Mouse (Mus musculus): Measurements from ENCODE around the gene Cgrrf1. TPM values are rescaled to one million over a fixed set of nuclear protein-coding genes. Genes with fewer than 3 reads are reported as not detected.
A peak's percentile ranks its signal among the peaks of the same experiment; 100 is the strongest.
"Not testable (repeated sequence)": the region's sequence is repeated elsewhere in the genome, so short reads cannot be mapped to it uniquely, and the experiment has no call there.

Cgrrf1 gene
- total RNA-seq (2022): 10 to 100 TPM; 19.9 to 31.3 (median 24.3) TPM

DNA sequence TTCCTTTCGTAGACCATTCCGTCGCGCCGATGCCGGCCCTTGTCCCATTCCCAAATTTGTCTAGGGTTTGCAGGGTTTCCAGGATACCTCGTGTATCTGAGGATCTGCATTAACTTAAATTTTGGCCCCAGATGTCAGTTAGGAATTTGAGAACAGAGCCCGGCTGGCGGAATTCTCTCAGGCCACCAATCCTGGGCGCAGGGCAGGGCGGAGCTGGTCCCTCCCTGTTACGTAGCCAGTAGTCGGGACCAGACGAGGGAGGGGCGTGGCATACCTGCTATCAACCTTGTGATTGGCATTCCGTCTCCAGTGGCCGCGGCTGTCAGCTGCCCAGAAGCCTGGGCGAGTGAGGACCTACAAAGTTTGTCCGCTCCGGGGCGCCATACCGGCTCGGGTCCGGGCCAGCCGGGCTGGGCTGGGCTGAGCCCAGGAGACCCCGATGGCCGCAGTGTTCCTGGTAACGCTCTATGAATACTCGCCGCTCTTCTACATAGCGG, at the start of gene Cgrrf1:
TSS of gene Cgrrf1 (plus strand) at position 289 of the 497 bp plus-strand sequence.
- DNase-seq (ENCODE audit: low spot score in 2 of 2): peak; percentile 91 to 92

DNA sequence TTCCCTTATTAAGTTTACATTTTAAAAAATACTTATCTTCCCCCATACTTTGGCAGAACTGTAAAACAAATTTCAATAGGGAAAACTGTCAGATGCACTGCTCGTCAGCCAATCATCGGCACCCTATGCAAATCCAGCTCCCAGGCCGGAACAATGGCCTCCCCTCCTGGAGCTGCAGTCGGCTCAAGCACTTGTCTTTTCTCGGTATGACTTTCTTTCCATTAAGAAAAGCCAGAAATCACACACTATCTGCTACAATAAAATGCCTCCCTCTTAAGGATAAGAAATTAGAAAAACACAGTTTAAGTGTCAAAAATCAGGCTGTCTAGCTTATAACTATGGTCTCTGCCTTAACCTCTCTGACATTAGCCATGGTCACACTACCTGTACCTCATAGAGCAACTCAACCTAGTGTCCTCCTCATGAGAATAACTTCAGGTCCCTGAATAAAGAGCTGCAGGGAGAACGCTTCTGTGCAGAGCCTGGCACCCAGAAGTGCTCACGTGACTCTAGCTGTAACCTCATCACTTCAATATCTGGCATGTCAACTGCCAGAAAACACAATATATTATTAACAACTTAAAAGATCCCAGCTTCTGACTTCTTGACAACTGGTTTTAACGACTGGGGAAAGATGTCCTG, 49.6 kb upstream of the Cgrrf1 start:
- DNase-seq (ENCODE audit: low spot score in 2 of 2): no peak

DNA sequence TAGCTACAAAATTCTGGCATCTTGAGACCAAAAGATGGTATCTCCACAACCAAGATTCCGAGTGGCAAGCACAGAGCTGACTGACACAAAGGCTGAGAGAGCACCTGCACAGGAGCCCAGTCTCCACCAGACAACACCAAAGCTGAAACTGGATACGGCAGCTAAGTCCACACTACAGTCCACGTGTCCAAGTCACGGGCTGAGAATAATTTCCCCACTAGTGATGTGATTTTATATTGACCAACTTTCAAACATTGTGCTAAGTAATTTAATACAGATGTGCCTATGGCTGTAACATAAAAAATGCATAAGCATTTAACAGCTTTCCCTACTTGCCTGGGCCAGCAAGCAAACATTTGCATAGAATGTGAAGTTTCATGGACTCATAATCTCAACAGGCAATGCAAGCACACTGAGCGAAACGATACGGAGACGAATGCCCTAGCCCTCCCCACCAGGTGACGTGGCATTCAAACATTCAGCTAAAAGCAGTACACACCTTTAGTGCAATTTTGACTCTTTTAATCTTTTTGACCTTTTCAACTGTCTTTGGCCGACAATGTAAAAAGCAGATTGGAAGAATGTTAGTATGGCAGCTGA, 48.5 kb upstream of the Cgrrf1 start:
- no peak for DNase-seq (ENCODE audit: low spot score in 2 of 2)

DNA sequence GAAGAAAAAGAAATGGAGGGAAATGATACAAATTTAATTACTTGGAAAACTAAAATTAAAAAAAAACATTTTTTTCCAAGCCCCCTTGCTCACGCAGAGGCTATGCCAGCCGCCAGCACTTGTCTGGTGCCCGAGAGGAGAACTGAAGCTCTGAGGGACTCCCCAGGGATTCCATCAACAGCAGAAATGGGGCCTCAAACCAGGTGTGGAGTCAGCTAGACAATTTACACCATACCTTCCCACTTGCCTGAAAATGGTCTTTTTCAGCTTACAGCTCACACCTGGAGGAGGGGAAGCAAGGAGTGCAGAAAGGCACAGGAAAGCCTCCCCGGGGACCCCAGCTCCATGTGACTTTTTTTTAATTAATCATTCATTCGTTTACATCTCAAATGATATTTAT, 46.7 kb upstream of the Cgrrf1 start:
- no peak for DNase-seq (ENCODE audit: low spot score in 2 of 2)

DNA sequence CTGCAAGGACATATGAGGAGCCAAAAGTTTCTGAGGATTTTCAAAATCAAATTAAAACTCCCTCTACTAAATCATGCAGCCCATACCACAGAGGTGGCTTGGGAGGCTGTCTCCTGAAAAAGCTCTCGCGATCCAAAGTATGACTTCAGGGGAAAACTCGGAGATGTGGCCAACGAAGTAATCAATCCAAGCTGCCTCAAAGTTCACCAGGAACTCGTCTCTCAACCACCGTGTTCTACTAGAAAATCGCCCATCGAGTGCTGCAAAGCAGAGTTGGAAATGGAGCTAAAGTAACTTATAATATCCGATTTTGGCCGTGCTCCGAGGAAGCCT, 44.5 kb upstream of the Cgrrf1 start:
- no peak for DNase-seq (ENCODE audit: low spot score in 2 of 2)

DNA sequence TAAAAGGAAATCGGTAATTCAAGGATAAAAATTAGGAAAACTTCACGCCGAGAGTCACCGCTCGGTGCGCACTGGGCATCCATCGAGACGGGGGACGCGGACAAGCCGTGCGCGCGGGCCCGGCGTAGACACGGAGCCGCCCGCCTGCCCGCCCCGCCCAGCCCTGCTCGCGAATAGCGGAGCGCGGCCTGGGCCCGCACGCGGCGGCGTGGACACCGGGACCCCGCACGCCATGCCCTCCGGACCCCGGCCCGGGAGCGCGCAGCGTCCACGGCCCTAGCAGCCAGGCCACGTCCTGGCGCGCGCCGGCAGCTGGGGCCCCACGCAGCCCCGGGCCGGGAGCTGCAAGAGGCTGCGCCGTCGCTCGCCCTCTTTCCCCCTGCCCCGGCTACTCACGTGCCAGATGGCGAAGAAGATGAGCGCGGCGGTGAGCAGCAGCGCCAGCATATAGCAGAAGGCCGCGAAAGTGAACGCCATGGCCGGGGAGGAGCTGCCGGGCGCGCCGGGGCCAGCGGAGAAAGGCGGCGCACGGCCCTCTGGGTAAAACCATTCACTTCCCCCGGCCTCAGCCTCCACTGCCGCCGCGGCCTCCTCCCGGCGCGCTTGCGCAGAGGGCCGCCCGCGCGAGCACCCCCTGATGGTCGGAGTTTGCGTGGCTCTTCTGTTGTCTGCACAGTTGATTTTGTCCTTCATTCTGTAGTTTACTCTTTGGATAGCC, 44.0 kb upstream of the Cgrrf1 start, which contains the start of gene Cnih1:
TSS of gene Cnih1 (minus strand) at position 625 of the 718 bp plus-strand sequence.
- DNase-seq (ENCODE audit: low spot score in 2 of 2): peak; percentile 76 to 89

DNA sequence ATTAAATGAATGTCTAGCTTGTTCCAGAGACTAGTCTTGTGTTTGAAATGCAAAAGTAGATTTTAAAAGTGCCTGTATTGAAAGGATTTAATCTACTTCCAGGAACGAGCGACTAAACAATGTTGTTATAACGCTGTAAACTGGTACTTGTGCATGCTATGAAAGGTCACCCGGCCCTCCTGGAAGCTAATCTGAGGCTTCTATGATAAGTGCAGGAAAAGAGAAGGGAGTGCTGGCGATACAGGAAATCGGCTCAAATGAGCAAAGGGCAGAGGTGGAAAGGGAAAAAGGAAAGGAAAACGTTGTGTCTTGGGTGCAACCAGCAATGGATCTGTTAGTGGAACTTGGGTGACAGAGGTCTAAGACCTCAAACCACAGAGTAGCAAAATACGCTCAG, 43.4 kb upstream of the Cgrrf1 start:
- DNase-seq (ENCODE audit: low spot score in 2 of 2): no peak

DNA sequence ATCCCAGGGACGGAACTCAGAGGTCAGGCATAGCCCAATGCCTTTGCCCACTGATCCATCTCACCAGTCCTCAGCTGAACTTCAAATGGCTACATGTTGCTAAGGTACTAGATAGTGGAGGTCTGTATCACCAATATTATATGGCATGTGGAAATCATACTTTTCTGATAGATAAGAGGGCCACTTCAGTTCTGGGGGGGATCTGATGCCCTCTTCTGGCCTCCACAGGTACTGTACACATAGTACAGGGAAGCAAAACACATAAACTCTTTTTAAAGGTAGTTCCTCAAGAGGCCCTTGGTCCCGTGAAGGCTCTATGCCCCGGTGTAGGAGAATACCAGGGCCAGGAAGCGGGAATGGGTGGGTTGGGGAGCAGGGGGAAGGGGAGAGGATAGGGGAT, 41.6 kb upstream of the Cgrrf1 start:
- DNase-seq (ENCODE audit: low spot score in 2 of 2): no peak

DNA sequence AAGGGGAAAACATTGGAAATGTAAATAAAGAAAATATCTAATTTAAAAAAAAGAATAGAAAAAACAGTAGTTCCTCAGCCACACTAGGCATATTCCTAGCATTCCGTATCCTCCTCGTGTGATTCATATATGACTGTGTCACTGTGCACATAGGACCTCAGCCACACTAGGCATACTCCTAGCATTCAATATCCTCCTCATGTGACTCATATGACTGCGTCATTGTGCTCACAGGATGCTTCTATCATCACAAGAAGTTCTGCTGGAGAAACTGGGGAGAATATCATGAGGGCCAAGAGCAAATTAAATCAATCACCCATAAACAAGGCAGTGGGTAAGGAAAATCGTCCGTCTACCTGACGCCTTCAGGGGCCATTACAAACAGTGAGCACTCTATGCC, 41.2 kb upstream of the Cgrrf1 start:
- no peak for DNase-seq (ENCODE audit: low spot score in 2 of 2)

DNA sequence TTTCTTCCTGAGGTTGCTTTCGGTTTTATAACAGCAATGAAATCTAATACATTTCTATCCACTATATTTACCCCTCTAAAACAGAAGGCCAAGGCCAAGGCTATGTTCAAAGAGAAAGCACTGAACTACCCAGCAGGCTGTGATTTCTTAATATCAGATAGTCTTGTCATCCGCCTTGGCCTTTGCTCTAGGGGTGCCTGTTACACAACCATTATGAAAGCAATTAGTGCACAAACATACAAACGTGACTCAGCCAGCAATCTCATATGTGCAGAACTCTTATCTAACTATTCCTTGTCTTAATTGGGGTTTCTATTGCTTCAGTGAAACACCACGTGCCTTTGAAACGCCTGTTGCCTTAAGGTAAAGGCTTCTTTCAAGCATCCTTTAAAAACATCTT, 37.8 kb upstream of the Cgrrf1 start:
- DNase-seq (ENCODE audit: low spot score in 2 of 2): no peak

DNA sequence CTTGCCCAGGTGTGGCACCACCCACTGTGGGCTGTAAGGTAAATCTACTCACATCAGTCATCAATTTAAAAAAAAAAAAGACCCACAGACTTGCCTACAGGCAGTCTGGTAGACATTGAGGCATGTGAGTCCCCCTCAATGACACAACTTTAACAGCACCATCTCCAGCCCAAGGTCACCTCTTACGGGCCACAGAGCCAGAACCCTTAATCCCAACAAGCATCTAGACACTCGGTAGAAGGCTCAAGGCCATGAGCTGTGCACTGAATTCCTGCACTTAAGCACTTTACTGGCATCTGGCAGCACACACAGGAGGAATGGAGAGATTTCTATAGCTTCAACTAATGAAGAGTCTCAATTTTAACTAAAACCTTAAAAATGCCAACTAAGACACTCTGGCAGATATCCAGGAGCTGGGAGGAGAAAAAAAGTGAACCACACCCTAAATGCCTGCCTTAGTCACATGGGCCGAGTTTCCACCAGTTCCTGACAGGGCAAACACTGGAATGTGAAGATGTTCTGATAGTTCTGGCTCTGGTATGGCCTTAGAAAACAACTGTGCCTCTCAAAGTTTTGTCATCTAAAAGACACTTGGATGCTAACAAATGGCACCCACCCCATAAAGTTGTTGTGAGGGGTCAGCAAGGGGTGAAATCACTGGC, 31.1 kb upstream of the Cgrrf1 start:
- DNase-seq (ENCODE audit: low spot score in 2 of 2): no peak

DNA sequence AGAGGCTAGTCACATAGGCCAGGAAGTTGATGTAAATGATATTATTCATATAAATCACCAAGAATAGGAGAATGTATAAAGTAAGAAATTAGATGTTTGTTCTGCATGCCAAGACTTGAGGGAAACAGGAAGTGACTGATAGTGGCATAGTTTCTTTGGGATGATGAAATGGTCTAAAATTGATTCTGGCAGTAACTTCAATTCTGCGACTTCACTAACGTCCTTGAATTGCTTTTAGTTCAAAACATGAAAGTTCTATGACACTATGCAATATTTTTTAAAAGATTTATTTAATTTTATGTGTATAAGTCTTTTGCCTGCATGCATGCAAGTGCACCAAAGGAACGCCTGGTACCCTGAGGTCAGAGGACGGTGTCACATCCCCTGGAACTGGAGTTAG, 28.7 kb upstream of the Cgrrf1 start:
- no peak for DNase-seq (ENCODE audit: low spot score in 2 of 2)

DNA sequence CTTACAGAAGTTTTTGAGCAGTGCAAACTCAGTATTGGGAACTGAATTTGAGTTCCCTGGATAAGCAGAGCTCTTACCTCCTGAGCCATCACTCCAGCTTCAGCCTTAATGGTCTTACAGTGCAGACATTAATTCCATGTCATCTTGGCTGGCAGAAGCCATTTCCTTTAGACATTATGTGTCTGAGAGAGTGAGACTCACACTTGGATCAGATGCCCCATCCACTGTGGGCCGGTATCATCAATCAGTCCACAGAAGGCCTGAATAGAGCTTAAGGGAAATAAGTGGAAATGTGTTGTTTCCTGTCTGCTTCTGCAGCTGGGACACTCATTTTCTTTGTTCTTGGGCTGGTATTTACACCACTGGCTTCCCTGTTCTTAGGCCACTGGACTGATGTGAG, 28.1 kb upstream of the Cgrrf1 start:
- no peak for DNase-seq (ENCODE audit: low spot score in 2 of 2)

DNA sequence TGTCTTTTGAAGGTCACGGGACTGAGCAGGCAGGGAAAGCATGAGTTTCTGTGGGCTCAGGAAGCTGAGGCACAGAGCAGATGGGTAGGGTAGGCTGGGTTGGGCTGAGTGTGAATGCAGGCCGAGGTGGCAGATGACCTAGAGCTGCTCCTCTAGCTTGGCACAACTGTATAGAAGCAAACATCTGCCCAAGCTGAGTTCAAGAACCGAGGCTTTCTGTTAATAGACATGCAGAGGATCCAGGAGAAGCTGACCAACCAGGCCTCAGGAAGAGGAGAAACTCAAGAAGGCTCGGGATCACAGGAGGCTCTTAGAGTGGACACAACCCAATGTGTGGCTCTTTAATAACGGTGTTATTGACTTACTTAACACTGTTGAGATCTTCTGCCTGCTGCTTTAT, 25.7 kb upstream of the Cgrrf1 start:
- no peak for DNase-seq (ENCODE audit: low spot score in 2 of 2)

DNA sequence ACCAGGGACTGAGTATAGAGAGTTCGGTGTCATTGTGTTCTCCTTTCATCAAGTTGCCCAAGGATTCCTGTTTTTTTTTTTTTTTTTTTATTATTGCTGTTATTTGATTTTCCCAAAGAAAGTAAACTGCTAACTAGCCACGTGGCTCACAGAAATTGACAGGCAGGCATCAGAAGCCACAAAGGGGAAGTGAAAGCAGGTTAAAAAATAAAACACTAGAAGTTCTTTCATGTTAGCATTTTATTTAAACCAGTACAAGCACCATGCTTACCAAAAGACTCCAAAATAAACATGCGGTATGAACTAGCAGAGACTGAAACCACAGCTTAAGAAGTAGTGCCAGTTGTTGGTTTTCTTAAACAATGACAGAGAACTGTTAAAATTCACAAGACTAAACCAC, 24.0 kb upstream of the Cgrrf1 start:
- no peak for DNase-seq (ENCODE audit: low spot score in 2 of 2)

DNA sequence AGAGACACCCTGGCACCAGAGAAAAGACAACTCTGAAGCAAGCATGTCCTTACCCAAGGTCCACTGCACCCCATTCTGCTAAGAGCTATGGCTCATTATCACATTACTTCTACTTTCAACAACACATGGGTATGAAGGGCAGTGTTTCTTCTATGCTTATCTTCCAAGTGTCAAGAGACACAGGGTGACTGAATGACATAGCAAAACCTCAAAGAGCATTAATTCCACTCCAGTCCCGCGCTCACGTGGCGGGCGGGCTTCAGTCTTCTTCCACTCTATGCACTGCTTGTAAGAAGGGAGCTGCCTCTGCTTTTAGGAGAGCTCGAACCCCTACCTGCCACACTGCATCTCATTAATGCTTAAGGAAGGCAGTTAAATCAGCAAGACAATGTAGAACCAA, 16.3 kb upstream of the Cgrrf1 start:
- no peak for DNase-seq (ENCODE audit: low spot score in 2 of 2)

DNA sequence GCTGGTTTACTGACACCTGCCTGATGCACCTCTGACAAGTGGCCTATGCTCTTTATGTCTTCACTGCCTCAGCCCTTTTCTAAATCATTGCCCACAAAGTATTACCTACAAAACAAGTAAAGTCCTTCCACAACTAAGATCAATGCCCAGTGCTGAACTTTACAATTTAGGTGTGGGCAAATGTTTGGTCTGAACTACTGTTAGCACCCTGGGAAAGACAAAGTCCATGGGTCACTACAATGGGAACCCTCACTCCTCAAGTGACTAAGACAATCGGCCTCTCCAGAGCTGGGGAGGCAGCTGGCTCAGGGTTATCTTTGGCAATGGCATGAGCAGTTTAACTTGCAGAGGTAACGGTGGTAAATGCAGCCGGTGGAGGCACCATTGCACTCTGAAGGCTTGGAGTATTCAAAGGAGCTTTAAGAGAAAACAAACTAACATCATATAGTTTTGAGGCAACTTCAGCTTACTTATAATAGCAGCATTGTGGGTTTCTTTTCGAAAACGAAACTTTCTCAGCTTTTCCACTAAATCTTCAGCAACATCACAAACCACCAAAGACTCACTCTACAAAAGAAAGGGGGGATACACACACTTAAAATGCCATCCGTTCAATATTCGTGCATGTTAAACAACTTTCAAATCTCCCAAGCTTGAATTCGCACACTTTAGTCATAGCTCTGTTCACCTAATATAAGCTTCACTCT, 14.9 kb upstream of the Cgrrf1 start:
- DNase-seq (ENCODE audit: low spot score in 2 of 2): no peak

DNA sequence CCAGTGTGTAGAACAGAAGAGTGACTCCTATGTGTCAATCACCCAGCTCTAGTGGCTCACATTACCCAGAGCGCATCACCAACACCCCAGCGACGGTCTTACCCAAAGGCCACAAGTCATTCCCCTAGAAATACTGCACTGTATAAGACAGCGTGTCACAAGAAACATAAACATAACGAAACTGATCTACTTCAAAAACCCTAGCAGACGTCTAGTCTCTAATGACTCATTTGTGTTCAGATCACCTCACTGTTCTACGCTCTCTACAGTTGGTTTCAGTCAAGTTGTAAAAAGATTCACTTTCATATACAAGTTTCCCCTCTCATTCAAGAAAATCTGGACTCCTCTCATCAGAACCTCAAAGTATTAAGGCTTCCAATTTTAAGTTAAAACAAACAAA, 13.2 kb upstream of the Cgrrf1 start:
- DNase-seq (ENCODE audit: low spot score in 2 of 2): no peak

DNA sequence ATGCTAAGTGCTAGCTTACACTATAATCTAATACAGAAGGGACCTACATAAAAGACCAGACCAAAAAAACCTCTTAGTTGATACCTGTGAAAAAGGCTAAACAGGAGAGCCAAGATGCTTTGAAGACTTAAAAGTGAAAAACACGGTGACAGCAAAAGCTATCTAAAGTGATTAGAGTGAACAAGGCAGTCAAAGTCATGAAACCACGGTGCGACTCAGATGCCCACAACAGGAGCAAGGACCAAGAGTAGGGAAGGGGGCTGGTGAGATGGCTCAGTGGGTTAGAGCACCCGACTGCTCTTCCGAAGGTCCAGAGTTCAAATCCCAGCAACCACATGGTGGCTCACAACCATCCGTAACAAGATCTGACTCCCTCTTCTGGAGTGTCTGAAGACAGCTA, 12.0 kb upstream of the Cgrrf1 start:
- DNase-seq (ENCODE audit: low spot score in 2 of 2): not testable (repeated sequence)

DNA sequence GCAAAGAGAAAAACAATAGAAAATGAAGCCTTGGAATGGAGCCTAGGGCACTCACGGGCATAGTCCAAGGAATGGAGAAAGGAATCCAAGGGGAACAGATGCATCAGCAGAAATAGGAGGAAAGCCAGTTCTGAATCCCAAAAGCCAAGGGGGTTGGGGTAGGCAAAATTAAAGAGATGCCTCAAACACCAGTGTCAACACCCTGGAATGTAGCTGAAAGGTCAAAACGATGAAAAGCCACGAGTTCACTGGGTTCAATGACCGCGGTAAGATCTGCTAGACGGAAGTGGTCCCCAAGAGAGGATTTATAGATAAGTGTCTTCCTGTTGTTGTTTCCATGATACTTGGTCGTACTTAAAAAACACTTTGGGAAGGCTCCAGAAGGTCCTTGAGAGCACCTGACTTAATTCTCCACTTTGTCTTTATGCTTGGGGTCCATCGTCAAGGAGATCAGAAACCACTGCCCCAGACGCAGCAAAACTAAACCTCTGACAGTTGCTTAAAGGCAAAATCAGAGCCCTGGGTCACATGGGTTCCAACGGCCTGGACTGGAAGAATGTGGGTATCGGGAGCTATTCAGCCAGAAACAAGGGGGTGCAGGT, 10.6 kb upstream of the Cgrrf1 start:
- DNase-seq (ENCODE audit: low spot score in 2 of 2): no peak

Measured in layer of hippocampus, adult 8-10 months (tissue).